Mouse (Mus musculus) kidney, postnatal 4 days (tissue): ENCODE measurements around the gene Olfr1487.
"Not testable (repeated sequence)": the region's sequence is repeated elsewhere in the genome, so short reads cannot be mapped to it uniquely, and the experiment has no call there.

Experiments
- DNase-seq, 2 experiments: peaks; one replicate each; pipeline ENCODE4 v3.0.0; 2021; ENCODE audit warnings: mixed read lengths in 2 of 2

Olfr1487 gene

GRCm38 (mm10) chr19:13617075-13617474 lies at the start of gene Olfr1487:
Olfr1487 (plus strand) TSS chr19:13617375.
- DNase-seq, result not testable (repeated sequence)

GRCm38 (mm10) chr19:13583211-13583610 lies 34.0 kb upstream of the Olfr1487 start, which contains the start of gene Olfr1484:
Olfr1484 (plus strand) TSS chr19:13583511.
- DNase-seq, result no peak

GRCm38 (mm10) chr19:13631321-13631720 lies 14.1 kb downstream of the Olfr1487 start, which contains the start of gene Olfr1489:
Olfr1489 (plus strand) TSS chr19:13631621.
- DNase-seq, result no peak

DNA sequence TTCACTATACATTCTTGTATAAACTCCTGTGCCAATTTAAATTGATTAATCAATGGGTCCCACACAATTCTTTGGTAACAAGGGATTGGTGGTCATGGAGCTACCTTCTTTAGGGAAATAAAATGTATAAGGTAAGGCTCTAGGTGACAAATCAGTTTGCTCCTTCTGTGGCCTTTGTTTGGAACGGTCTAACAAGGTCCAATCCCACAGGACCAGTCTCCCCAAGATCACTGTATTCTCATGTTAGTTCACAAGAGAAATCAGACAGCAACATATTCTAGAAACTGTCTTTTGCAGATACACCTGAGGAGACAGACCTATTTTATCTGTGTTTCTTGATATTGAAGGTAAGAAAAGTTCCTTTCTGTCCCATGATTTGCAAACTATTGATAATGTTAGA lies 33.6 kb downstream of the Olfr1487 start, which contains the start of gene Olfr1490:
Olfr1490 (plus strand) TSS at position 301 of the 400 bp plus-strand sequence.
- no peak for DNase-seq
